Mouse (Mus musculus) cerebellum, postnatal 36 days (tissue): Measurements from ENCODE around the gene Cdc42ep1.

ENCODE experiments used
- DNase-seq, 2 experiments: peaks; one replicate each; pipeline ENCODE4 v3.0.0; 2021 to 2022; ENCODE audit warnings: mixed read lengths in 2 of 2

The Cdc42ep1 gene

DNA sequence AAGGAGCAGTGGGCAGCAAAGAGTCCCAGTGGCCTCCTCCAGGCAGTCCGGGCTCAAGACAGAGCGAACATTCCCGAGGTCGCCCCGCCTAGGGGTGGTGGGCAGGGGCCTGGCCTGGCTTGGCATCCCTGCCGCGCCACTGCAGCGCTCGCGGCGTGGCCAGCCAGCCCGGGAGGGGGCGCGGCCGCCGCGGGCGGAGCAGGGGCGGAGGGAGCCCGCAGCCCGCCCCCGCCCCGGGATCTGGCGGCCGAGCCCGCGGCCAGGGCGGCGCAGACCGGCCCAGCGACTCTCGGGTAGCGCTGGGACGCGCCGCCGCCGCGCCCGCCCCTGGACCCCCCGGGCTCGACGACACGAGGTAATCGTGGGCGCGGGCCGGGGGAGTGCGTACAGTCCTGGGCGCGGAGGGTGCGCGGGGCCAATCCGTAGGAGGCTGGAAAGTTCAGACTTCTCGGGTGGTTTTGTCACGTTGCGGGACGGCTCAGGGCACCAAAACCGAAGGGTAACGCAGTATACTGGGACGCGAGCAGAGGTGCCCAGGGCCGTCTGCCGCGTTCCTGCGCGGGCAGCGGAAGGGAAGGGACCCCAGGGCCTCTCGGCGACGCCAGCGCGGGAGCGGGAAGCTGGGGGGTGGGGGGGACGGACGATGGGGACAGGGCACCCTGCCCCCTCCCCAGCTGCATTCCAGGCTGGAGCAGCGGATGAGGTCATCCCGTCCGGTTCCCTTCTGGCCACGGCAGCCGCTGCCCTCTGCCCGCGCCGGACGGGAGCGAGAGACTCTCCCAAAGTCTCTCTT, at the start of gene Cdc42ep1:
Gene Cdc42ep1, plus strand, starts transcription at position 254 of the 793 bp plus-strand sequence.
- DNase-seq: no peak

DNA sequence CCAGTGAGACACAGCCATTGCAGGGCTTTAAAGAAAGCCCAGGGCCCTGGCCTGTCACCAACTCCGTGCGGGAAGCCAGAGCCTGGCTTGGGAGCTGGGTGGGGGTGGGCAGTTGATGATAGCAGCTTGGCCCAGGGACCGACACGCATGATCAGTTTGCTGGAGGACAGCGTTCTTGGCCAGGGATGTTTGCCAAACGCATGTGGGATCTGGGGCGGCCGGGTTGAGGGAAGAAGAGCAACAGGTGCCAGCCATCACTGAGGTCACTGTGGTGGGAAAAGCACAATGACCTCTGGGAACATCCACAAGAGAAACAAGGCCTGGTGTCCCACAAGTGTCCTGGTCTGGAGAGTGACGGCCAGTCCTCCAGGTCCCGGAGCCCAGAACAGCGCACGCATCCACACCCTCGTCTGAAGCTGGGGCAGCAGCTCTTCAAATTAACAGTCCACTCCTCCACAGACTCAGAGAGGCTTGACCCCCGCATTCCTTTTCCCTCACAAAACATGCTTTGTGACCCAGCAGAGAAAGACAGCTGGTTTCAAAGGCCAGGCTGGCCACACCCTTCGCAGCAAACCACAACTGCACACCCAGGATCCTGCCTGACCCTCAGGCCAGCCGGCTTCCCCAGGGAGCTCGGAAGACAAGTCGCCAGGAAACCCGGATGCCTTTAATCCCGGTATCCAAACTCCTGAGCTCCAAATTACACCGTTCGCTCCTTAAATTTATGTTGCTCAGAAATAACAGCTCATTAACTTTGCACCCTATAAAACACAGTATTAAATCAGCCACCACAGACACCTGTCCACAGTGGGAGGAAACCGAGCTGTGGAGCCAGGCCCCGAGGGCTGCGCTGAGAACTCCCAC, 46.0 kb upstream of the Cdc42ep1 start:
- no peak for DNase-seq

DNA sequence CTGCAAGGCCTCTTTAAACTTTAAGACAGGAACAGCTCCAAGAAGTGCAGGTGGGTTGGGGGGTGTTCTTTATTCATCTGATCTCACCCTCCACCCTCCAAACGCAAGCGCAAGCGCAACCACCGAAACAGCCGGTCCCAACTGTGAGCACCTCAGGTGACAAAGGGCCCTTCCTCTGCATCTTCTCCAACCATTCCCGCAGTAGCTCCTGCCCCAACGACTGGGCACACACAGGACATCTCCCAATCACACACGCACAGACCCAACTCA, 45.4 kb upstream of the Cdc42ep1 start:
- DNase-seq: no peak

DNA sequence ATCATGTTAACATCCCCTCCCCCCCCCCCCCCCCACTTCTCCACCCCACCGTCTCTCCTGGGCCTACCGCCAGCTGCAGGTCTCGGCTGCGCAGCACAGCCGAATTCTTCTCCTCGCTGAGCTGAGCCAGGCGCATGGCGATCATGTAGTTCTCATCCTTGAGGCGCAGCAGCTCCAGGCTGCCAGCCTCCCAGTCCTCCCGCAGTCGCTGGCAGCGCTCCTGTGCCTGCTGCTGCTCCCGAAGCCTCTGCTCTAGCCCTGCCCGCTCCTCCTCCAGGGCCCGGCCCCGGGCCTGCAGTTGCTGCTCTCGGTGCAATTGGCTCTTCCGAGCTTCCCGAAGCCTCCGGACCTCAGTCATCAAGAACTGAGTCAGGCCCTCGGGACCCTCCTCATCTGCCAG, 43.4 kb upstream of the Cdc42ep1 start:
- DNase-seq: peak; percentile 24 to 50

DNA sequence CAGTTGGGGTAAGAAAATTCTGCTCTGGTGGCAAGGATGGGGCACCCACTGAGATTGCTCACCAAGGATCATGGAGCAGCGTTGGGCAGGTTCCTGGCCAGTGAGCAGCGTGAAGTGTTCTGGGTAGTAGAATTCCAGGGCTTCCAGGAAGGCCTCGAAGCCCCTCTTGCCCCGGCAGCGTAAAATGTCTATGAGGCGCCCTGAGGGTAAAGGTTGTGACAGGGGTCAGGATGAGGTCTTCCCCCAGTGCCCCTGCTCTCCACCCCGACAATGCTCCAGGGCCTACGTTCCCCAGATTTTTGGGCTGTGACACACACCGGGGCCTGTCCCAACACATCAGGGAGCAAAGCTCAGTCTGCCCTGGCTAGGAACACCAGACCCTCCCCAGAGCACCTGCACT, 40.9 kb upstream of the Cdc42ep1 start:
- no peak for DNase-seq

DNA sequence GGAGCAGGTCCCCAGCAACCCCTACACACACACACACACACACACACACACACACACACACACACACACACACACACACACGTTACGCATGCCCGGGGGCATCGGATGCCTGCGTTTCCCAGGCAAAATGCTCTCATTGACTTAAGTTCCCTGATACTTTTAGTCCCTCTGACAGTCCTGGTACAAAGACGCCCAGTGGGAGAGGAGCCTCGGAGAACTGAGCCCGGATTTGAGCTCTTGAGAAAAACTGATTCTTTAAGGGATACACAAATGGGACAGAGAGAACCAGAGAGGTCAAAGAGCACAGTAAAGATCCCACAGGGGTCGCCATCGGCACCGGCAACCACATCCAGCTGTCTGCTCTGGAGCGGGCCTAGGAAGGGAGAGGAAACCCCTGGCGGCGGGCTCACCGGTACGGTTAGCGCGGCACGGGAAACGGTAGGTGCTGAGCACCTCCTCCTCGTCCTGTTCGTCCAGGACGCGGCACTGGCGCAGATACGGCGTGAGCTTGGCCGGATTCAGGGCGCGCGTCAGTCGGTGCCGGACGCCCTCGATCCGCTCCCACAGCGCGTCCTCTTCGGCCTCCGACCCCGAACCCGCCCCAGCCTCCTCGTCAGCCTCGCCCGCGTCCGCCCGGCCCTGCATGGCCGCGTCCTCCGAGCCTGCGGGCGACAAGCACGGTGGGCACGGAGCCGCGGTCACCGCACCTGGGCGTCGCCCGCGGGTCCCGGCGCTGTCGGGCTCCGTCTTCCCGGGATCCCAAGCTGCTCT, 40.3 kb upstream of the Cdc42ep1 start:
- no peak for DNase-seq

DNA sequence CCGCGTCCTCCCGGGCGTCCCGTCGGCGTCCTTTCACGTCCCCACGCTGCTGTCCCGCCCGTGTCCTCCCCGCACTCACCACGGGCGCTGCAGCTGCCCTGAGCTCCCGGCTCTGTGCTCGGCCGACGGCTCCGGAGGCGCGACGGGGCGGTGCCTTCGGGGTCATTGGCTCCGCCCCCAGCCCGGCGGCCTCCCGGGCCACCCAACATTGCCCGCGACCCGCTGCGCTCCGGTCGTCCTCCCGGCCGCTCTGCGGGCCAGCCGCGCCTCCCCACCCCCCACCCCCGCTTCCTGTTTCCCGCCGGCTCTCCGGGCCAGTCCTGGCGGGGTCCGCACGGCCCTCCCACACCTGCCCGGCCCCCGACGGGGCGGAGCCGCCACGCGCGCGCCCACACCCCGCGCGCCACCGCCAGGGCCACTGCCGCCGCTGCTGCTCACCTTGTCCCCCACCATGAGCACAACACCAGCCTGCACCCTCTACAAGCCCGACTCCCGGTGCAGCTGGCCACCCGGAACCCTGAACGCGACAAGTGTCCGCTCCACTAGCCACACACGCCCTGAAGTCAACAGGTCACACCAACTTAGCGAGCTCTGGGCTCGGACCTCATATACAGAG, 39.5 kb upstream of the Cdc42ep1 start, which contains the start of gene Card10:
Gene Card10, minus strand, starts transcription at position 267 of the 616 bp plus-strand sequence.
- DNase-seq: no peak

DNA sequence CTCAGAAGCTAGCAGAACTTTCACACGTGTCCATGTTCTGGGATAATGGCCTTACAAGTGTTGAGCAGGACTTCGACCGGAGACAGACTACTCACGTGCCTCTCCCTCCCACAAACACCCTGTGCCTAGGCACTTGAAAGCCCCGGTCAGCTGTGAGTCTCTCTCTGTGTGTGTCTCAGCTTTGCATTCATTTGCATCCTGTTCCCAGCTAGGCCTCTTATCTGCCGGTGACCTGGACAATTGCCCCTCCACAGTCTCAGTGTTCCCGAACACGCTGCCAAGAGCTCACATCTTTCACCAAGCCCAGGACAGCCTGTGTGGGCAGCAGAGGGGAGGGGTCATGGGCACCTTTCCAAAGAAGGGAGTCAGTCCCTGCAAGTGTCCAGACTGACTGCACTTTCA, 38.9 kb upstream of the Cdc42ep1 start:
- DNase-seq: no peak

DNA sequence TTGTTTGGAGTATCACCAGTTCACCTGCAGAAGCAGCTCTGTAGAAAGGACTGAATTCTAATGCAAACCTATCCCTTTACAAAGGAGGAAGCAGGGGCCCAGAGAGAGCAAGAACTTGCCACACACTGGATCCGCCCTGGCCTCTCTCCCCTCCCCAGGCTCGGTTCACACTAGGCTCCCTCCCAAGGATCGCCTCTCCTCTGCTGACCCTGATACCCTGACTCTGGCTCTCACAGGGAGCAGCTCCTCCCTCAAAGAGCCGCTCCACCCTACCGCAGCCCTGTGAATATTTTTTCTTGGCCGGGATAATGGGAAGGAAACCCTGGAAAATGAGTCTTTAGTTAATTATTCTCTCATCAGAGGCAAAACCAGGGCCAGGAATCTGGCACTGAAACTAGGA, 38.1 kb upstream of the Cdc42ep1 start:
- DNase-seq: no peak

DNA sequence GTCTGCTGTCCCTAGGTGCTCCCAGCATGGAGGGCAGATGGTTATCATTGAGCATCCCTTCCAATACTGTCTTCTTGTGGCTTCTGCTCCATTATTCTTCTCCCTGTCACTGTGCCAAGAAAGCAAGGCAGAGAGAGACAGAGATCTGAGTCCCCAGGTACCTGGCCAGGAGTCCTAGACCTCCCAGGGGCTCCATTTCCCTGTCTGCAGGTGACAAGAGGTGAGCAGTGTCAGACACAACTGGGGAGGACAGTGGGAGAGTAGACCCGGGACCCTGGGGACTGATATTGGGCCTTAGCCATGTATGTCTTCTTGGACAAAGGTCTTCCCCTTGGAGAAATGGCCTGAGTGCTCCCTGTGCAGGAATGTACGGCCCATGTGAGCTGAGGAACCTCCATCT, 37.1 kb upstream of the Cdc42ep1 start:
- no peak for DNase-seq

DNA sequence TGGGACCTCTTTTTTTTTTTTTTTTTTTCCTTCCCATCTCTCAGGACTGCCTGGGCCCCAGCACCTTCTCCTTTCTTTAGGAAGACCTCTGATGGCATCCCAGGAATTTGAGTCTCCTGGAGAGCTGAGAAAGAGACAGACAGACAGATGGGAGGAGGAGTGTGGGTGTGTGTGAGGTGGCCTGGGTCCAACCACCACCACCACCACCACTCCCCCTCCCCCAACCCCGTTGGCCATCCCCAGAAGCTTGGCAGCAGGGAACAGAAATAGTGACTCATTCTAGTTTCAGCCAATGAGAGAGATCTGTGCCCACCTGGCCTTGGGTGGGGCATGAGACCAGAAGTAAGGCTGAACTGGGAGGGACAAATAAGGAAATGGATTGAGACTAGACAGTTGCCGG, 35.8 kb upstream of the Cdc42ep1 start:
- no peak for DNase-seq

DNA sequence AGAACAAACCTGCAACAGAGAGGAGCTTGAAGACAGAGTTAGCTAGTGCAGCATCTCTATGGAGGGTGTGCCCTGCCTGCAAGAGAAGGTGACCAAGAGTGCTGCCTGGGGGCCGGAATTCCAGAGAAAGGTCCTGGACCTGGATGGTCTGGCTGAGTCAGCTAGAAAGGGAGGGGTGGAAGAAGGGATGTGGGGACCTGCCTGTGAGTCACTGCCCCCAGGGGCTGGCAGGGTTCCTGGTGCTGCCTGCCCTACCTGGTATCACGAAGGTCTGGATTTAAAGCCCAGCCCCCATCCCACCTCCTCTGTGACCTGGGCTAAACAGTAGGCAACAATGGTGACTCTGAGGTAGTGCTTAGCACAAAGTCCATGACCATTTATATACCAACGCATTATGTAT, 35.3 kb upstream of the Cdc42ep1 start:
- DNase-seq: no peak

DNA sequence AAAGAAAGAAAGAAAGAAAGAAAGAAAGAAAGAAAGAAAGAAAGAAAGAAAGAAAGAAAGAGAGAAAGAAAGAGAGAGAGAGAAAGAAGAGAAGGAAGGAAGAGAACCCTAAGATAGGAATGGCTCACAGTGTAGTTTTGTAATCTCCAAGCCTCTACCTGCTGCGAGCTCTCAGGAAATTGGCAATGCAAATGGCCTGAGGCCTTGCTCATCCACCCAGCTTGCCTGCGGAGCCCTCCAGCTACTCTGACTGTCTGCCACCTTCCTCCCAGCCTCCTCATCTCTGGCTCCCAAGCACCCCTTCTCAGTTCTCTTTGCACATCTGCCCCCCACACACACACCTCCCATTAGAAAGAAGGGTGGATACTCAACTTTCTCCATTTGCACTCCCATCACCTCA, 33.4 kb upstream of the Cdc42ep1 start:
- DNase-seq: no peak

DNA sequence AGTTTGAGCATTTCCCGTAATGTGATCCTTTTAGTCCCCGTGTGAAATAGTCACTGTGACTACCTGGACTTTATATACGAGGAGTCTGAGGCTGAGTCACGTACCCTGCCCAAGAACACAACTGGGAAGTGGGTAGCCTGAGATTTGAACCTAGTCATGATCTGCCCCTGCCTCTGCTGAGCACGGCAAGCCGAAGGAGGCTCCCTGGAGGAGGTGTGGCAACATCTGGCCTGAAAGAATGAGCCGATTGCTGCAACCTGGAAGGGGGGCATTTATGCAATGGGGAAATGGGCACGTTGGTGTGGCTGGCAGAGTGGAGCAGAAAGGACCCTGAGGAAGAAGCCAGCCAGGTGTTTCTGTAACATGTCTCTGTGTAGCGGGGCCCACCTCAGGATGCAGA, 32.7 kb upstream of the Cdc42ep1 start:
- no peak for DNase-seq

DNA sequence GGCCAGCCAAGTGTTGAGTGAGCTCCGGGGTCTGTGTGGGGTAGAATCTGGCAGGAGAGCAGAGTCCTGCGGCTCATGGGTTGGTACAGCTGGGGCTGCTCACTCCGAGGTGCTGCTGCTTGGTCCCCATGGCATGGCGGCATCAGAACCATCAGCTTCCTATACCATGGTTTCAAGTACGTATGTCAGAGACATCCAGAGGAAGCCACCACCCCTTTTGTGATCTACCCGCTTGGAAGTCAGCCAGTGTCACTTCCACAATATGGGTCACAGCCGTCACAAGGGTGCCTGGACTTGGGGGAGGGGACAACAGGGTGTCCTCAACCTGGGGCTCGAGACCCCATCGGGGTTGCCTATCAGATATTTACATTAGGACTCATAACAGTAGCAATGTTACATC, 32.3 kb upstream of the Cdc42ep1 start:
- no peak for DNase-seq

DNA sequence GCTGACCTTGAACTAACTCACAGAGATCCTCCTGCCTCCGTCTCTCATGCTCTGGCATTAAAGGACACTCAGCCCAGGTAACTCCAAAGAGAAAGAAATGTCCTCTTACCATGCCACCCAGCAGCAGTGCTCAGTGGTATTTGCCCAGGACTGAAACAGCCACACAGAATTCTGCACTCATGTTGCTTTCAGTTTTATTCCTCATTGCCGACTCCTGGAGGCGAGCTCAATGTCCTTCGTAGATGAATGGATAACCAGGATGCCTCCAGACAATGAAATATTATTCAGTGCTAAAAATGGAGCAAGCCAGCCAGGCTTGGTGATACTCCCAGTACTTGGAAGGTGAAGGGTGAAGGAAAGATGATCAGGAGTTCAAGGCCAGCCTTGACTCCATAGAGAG, 28.8 kb upstream of the Cdc42ep1 start:
- no peak for DNase-seq

DNA sequence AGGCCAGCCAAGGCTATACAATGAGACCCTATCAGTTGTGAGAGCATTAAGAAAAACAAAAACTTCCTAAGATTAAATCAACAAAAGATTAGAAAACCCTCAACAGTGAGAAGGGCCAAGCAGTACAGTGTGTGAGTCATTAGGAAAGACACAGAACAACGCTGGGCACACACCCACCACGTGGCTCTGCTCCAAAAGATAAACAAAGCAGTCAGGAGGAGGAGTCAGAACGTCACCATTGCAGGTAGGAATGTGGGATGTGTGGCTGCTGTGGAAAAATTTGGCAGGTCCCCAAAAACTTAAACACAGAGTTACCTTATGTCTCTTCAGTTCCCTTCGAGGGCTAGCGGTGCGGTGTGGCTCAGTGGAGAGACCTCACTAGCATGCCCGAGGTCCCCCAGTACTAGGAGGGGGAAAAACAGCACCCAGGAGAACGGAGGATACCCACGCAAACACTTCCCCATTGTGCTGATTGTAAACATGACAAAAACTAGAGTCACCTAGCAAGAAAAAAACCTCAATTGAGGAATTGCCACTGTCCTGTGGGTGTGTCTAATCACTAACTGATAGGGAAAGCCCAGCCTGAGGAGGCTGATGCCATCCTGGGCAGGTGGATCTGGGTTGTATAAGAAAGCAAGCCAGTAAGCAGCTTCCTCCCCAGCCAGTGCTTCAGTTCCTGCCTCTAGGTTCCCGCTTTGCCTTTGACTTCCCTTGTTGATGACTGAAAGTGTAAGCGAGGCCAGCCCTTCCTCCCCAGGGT, 26.9 kb upstream of the Cdc42ep1 start:
- no peak for DNase-seq

DNA sequence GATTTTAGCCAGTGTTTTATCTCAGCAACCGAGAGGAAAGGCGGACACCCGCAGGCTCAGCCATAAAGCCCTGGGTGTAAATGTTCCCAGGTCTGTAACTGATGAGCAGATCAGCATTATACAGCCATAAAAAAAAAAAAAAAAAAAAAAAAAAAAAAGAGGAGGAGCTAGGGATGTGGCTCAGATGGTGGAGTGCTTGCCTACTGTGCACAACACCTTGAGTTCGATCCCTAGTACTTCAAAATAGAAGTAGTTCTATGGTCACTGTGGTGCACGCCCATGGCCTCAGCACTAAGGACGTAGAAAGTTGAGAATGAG, 26.4 kb upstream of the Cdc42ep1 start:
- DNase-seq: no peak

DNA sequence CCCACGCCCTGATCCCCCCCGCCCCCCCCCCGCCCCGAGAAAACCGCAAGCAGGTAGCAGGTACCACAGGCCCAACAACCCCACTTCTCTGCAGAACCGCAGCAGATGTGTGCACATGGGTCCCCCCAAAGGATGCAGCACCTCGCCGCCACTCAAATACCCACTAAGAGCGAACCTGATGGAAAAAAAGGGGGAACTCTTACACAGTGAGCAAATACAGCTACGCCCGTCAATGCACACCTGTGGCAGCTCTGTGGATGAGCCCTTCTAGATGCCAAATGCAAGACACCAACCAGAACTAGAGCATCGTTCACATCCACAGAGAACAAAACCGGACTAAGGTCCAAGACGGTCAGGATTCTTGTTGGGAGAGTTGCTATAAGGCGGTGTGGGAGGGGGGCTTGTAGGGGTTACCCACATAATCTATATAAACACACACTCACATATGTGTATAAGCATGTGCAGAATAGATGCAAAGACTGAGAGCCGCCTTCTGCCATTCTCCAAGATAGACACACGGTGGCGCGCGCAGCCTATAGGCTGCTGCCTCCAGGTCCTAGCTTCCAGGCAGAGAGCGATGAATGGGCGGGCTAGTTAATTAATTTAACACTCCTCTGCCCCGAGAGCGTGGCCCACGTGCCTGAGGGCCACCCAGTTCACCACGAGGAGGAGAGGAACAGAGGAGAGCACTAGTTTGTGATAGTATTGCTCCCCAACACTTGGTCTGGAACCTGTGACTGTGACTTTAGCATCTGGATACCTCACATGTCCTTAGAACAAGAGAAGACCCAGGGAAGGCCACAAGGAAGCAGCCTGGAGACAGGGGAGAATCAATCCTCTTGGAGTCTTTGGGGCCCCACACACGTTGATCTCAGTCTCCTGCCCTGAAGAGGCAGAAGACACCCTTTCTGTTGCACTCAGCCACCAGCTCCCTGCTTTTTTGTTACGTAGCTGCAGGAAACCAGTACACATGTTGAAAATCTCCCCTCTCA, 15.9 kb upstream of the Cdc42ep1 start:
- peak; percentile 71 to 74 for DNase-seq

DNA sequence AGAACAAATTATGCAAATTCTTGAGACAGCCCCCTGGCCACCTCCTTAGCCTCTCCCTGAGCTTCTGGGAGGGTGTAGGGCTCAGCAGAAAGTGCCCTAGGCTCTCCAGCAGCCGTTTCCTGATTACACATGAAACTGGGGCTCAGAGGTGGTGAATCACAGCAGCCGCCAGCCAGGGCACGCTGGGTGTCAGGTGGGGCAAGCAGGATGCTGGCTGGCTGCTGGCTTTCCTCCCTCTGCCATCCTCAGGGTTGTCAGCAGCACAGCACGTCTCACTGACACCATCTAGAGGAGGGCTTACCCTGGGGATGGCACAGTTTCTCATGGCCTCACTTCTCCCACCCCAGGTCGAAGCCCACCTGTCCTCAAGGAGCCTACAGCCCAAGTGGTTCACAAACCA, 14.1 kb upstream of the Cdc42ep1 start:
- no peak for DNase-seq

DNA sequence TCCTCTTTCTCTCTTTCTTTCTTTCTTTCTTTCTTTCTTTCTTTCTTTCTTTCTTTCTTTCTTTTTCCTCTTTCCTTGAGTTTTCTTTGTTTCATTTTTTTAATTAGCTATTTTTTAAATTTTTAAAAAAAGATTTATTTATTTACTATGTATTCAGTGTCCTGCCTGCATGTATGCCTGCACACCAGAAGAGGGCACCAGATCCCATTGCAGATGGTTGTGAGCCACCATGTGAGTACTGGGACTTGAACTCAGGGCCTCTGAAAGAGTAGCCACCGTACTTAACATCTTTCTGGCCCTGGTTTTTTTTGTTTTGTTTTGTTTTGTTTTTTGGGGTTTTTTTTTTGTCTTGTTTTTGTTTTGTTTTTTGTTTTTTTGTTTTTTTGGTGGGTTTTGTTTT, 12.8 kb upstream of the Cdc42ep1 start:
- DNase-seq: no peak
